Mouse (Mus musculus) liver, embryonic 16.5 days (tissue): Measurements from ENCODE around the gene Upk3bl. TPM values are rescaled to one million over a fixed set of nuclear protein-coding genes. Genes with fewer than 3 reads are reported as not detected.
"Not testable (repeated sequence)": the region's sequence is repeated elsewhere in the genome, so short reads cannot be mapped to it uniquely, and the experiment has no call there.

ENCODE experiments used
- ATAC-seq: fragments of 200-750 bp; cut with Nextera tagmentation; 2 replicates; pipeline ENCODE4 v1.8.0; 2017; ENCODE audit warnings: low read depth, mild to moderate bottlenecking, moderate number of reproducible peaks, moderate library complexity
- H3K27ac ChIP-seq: fragments of 300-500 bp; sonication (generic); 2 replicates; pipeline ENCODE4 v1.5.1; 2014; ENCODE audit warnings: mild to moderate bottlenecking, low read length
- H3K27me3 ChIP-seq: fragments of 300-500 bp; sonication (generic); 2 replicates; pipeline ENCODE4 v1.6.1; 2014; ENCODE audit warnings: low read depth, low read length, mixed read lengths; ENCODE audit not compliant: control insufficient read depth, insufficient read depth
- H3K36me3 ChIP-seq: fragments of 300-500 bp; sonication (generic); 2 replicates; pipeline ENCODE4 v1.6.1; 2014; ENCODE audit warnings: mild to moderate bottlenecking; ENCODE audit not compliant: control insufficient read depth, insufficient read depth
- H3K4me1 ChIP-seq: fragments of 300-500 bp; sonication (generic); 2 replicates; pipeline ENCODE4 v1.6.1; 2014; ENCODE audit warnings: low read depth, low read length, mixed read lengths; ENCODE audit not compliant: control insufficient read depth
- H3K4me2 ChIP-seq: fragments of 300-500 bp; sonication (generic); 2 replicates; pipeline ENCODE4 v1.6.1; 2014; ENCODE audit warnings: low read depth, low read length, mixed read lengths
- H3K4me3 ChIP-seq: fragments of 300-500 bp; sonication (generic); 2 replicates; pipeline ENCODE4 v1.5.1; 2014; ENCODE audit warnings: low read depth, mild to moderate bottlenecking, low read length
- H3K9ac ChIP-seq: fragments of 300-500 bp; sonication (generic); 2 replicates; pipeline ENCODE4 v1.6.1; 2014; ENCODE audit warnings: low read depth, low read length
- H3K9me3 ChIP-seq: fragments of 300-500 bp; sonication (generic); replicated peaks from 2 replicates; pipeline ENCODE4 v1.6.1; 2016; ENCODE audit warnings: low read length; ENCODE audit not compliant: control insufficient read depth
- WGBS: fragments of 180-500 bp; shearing (Covaris S2); extraction: QIAGEN DNeasy Blood & Tissue Kit; methylation state at CpG from one replicate; pipeline ENCODE4 v1.1.7; 2014; ENCODE audit not compliant: insufficient replicate concordance; 5-methylcytosine and 5-hydroxymethylcytosine counted together
- microRNA-seq: library from miRNA; unstranded; fragments of <30 nt; microRNA quantifications from one replicate; pipeline ENCODE4, GENCODE M21; 2016
- polyA plus RNA-seq: library from polyadenylated mRNA; unstranded; fragments of >200 nt; fragmentation: Nextera tagmentation; extraction: Ambion mirVana; gene quantifications from 2 replicates; pipeline ENCODE4 v1.2.1, GENCODE M21; 2015

Gene Upk3bl
- polyA plus RNA-seq, 1 experiment from 2014 or later, result not detected

GRCm38 (mm10) chr5:136109042-136109441, 54.8 kb downstream of the Upk3bl start:
- no peaks in the 10 kb centered on the region; the same call in 1 of the 2 replicates for H3K9me3 ChIP-seq
- H3K27ac ChIP-seq, result no peak overlapping the region
- H3K4me2 ChIP-seq, result no peak overlapping the region
- ATAC-seq, result no peak
- no peak overlapping the region for H3K9ac ChIP-seq
- H3K4me3 ChIP-seq, result no peak overlapping the region
- WGBS, result 42% methylated on average over 3 of the region's 3 CpGs
- no peaks in the 10 kb centered on the region for H3K36me3 ChIP-seq
- no peaks in the 10 kb centered on the region for H3K4me1 ChIP-seq
- no peaks in the 10 kb centered on the region for H3K27me3 ChIP-seq

GRCm38 (mm10) chr5:136113546-136113945, 59.3 kb downstream of the Upk3bl start:
- not testable (repeated sequence) for H3K9ac ChIP-seq, H3K4me3 ChIP-seq, H3K27ac ChIP-seq, H3K36me3 ChIP-seq, H3K27me3 ChIP-seq, H3K9me3 ChIP-seq, H3K4me2 ChIP-seq, ATAC-seq
- WGBS, result 38% methylated on average over 4 of the region's 4 CpGs
- peaks cover 22% of the 10 kb centered on the region for H3K4me1 ChIP-seq

Small RNAs within 50 kb of the gene (microRNA-seq; reads per million reads assigned to microRNA genes)
- 0.74 reads per million for gene Mir7035

Other genes starting within 250 kb of the Upk3bl start
- not detected in 2 replicates for gene Srrm3, start 247.6 kb upstream of the Upk3bl start, polyA plus RNA-seq
- 9.8 and 19.9 TPM in 2 replicates for gene Hspb1, start 166.6 kb upstream of the Upk3bl start, polyA plus RNA-seq
- gene Ywhag, start 119.9 kb upstream of the Upk3bl start, polyA plus RNA-seq, result 59.2 and 60.1 TPM in 2 replicates
- 1.5 and 1.7 TPM in 2 replicates for gene Ssc4d, start 80.0 kb upstream of the Upk3bl start, polyA plus RNA-seq
- 0.06 TPM in 1 of 2 replicates, not detected in the other for gene Zp3, start 74.4 kb upstream of the Upk3bl start, polyA plus RNA-seq
- 6.0 and 6.5 TPM in 2 replicates for gene Dtx2, start 59.7 kb upstream of the Upk3bl start, polyA plus RNA-seq
- gene Upk3b, start 16.0 kb upstream of the Upk3bl start, polyA plus RNA-seq, result 2.9 and 3.6 TPM in 2 replicates
- gene Rasa4, start 29.4 kb downstream of the Upk3bl start, polyA plus RNA-seq, result 1.9 and 2.0 TPM in 2 replicates
- gene Polr2j, start 62.1 kb downstream of the Upk3bl start, polyA plus RNA-seq, result 104 and 118 TPM in 2 replicates
- gene Lrwd1, start 81.6 kb downstream of the Upk3bl start, polyA plus RNA-seq, result 30.5 and 33.9 TPM in 2 replicates
- 11.3 and 12.9 TPM in 2 replicates for gene Alkbh4, start 81.7 kb downstream of the Upk3bl start, polyA plus RNA-seq
- gene Orai2, start 116.2 kb downstream of the Upk3bl start, polyA plus RNA-seq, result 3.6 and 4.0 TPM in 2 replicates
- gene Prkrip1, start 144.5 kb downstream of the Upk3bl start, polyA plus RNA-seq, result 20.0 and 20.8 TPM in 2 replicates
- gene Sh2b2, start 192.1 kb downstream of the Upk3bl start, polyA plus RNA-seq, result 1.9 and 2.1 TPM in 2 replicates